Mouse (Mus musculus) liver, postnatal 0 days (tissue): Measurements from ENCODE around the gene Uvssa. TPM values are rescaled to one million over a fixed set of nuclear protein-coding genes. Genes with fewer than 3 reads are reported as not detected.

Experiments used
- ATAC-seq: fragments of 200-750 bp; cut with Nextera tagmentation; 2 replicates; pipeline ENCODE4 v1.8.0; 2017; ENCODE audit warnings: mild to moderate bottlenecking, moderate library complexity
- DNase-seq: peaks from one replicate; pipeline ENCODE4 v3.0.0-alpha.2; 2016
- H3K27ac ChIP-seq: fragments of 300-500 bp; sonication (generic); 2 replicates; pipeline ENCODE4 v1.5.1; 2014; ENCODE audit warnings: antibody characterized with exemption, moderate library complexity, mild to moderate bottlenecking, low read depth
- H3K27me3 ChIP-seq: fragments of 300-500 bp; sonication (generic); 2 replicates; pipeline ENCODE4 v1.6.1; 2014; ENCODE audit warnings: low read length, control low read depth, mixed read lengths; ENCODE audit not compliant: insufficient read depth
- H3K36me3 ChIP-seq: fragments of 300-500 bp; sonication (generic); replicated peaks from 2 replicates; pipeline ENCODE4 v1.6.1; 2014; ENCODE audit warnings: mild to moderate bottlenecking, control low read depth, low read length, moderate library complexity, mixed read lengths; ENCODE audit not compliant: insufficient read depth
- H3K4me1 ChIP-seq: fragments of 300-500 bp; sonication (generic); 2 replicates; pipeline ENCODE4 v1.6.1; 2014; ENCODE audit warnings: antibody characterized with exemption, mild to moderate bottlenecking, control low read depth; ENCODE audit not compliant: insufficient read depth
- H3K4me2 ChIP-seq: fragments of 300-500 bp; sonication (generic); 2 replicates; pipeline ENCODE4 v1.6.1; 2014; ENCODE audit warnings: low read depth, mild to moderate bottlenecking, low read length, moderate library complexity, mixed read lengths
- H3K4me3 ChIP-seq: fragments of 300-500 bp; sonication (generic); 2 replicates; pipeline ENCODE4 v1.5.1; 2014; ENCODE audit warnings: low read depth, low read length
- H3K9ac ChIP-seq: fragments of 300-500 bp; sonication (generic); replicated peaks from 2 replicates; pipeline ENCODE4 v1.6.1; 2014; ENCODE audit warnings: mild to moderate bottlenecking, moderate library complexity
- H3K9me3 ChIP-seq: fragments of 300-500 bp; sonication (generic); 2 replicates; pipeline ENCODE4 v1.6.1; 2016; ENCODE audit warnings: mild to moderate bottlenecking, control low read depth, low read length, mixed read lengths
- CTCF ChIP-seq: sonication (generic); IDR thresholded peaks from 2 replicates; pipeline ENCODE4 v1.5.1; 2016; ENCODE audit warnings: antibody characterized with exemption, low read depth
- EP300 ChIP-seq: IDR thresholded peaks from 2 replicates; pipeline ENCODE4 v1.6.1; 2016; ENCODE audit warnings: antibody characterized with exemption, low read depth, mild to moderate bottlenecking
- WGBS: fragments of 180-500 bp; shearing (Covaris S2); extraction: QIAGEN DNeasy Blood & Tissue Kit; methylation state at CpG from one replicate; pipeline ENCODE4 v1.1.7; 2014; ENCODE audit not compliant: insufficient replicate concordance; 5-methylcytosine and 5-hydroxymethylcytosine counted together
- polyA plus RNA-seq: library from polyadenylated mRNA; unstranded; fragments of >200 nt; fragmentation: Nextera tagmentation; extraction: Ambion mirVana; gene quantifications from 2 replicates; pipeline ENCODE4 v1.2.1, GENCODE M21; 2015

Gene Uvssa
- polyA plus RNA-seq = 2.5 and 3.1 TPM in 2 replicates

GRCm38 (mm10) chr5:33378302-33378854, at the start of gene Uvssa:
Uvssa (plus strand) TSS chr5:33378549.
- peak; percentile 64 for TF ChIP-seq CTCF
- TF ChIP-seq EP300 = 0 out of 2 replicates have a peak, but pooled peaks have one; percentile 40
- under 1% methylated on average over 46 of the region's 46 CpGs for WGBS
- peak; percentile 98 for ATAC-seq
- no peaks in the 10 kb centered on the region for H3K9me3 ChIP-seq
- peak within 1 kb of the TSS; percentile 96 for H3K27ac ChIP-seq
- peaks cover 13% of the 10 kb centered on the region for H3K36me3 ChIP-seq
- H3K4me2 ChIP-seq = peak within 1 kb of the TSS; percentile 88
- peak within 1 kb of the TSS; percentile 65 for H3K4me3 ChIP-seq
- DNase-seq = peak; percentile 100
- peak within 1 kb of the TSS; percentile 82 for H3K9ac ChIP-seq
- peaks cover 10% of the 10 kb centered on the region for H3K4me1 ChIP-seq
- H3K27me3 ChIP-seq = no peaks in the 10 kb centered on the region

DNA sequence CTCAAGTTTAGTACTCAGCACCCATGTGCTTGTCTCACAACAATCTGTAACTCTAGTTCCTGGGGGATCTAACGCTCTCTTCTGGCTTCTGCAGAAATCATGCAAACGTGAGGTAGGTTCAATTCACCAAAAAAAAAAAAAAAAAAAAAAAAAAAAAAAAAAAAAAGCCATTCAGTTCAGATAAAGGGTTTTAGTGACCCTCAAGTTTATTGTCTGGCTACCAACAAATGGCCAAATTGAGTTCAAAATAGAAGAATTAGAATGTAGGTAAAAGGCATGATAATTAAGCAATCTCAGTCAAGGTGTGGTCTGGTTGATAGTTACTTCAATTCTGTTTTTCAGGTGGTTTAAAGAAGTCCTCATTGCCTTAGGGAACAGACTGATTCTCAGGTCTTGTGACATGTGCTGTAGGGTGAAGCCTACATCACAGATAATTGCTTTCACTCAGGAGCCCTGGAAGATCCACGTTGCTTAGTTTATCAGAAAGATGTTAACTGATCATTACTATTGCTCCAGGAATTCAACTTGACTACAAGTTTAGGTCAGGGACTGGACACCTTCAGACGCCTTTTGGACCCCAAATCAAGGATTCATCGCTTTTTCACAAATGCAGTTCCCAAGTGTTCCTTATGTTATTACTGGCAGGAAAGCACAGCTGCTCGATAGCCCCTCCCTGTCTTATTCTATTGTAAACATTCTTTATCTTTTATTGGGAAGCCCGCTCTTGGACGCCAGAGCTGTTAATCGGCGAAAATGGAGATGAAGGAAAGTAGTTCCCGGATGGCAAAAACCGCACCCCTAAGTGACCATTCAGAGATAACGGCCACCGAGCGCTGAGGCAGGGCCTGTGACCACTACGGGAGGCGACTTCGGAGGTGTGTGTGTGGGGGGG, 43.7 kb upstream of the Uvssa start:
- Histone ChIP-seq H3K36me3 (no peaks in the 10 kb centered on the region), H3K4me3 (peak overlapping the region; percentile 100), H3K27me3 (no peaks in the 10 kb centered on the region), H3K9ac (peak overlapping the region; percentile 59), H3K27ac (peak overlapping the region; percentile 73), H3K4me1 (peaks cover 10% of the 10 kb centered on the region), H3K4me2 (peak overlapping the region; percentile 78), H3K9me3 (no peaks in the 10 kb centered on the region)
- DNase-seq = no peak
- TF ChIP-seq EP300 = no peak
- TF ChIP-seq CTCF = no peak
- ATAC-seq = no peak
- 22% methylated on average over 18 of the region's 18 CpGs for WGBS

- DNase-seq (peak; percentile 95), ATAC-seq (peak; percentile 100)
- Histone ChIP-seq H3K9me3 (no peaks in the 10 kb centered on the region), H3K4me2 (peak within 1 kb of the TSS; percentile 96), H3K36me3 (no peaks in the 10 kb centered on the region), H3K27me3 (no peaks in the 10 kb centered on the region), H3K27ac (peak within 1 kb of the TSS; percentile 91), H3K4me1 (peaks cover 11% of the 10 kb centered on the region), H3K4me3 (peak within 1 kb of the TSS; percentile 100), H3K9ac (peak within 1 kb of the TSS; percentile 98)
- WGBS = under 1% methylated on average over 67 of the region's 71 CpGs
- TF ChIP-seq EP300 = peak; percentile 32; the same call in 1 of the 2 replicates
- no peak for TF ChIP-seq CTCF
Observed at GRCm38 (mm10) chr5:33335273-33335976, 42.9 kb upstream of the Uvssa start, which contains the start of gene Maea. Maea (plus strand) TSS chr5:33335509.

DNA sequence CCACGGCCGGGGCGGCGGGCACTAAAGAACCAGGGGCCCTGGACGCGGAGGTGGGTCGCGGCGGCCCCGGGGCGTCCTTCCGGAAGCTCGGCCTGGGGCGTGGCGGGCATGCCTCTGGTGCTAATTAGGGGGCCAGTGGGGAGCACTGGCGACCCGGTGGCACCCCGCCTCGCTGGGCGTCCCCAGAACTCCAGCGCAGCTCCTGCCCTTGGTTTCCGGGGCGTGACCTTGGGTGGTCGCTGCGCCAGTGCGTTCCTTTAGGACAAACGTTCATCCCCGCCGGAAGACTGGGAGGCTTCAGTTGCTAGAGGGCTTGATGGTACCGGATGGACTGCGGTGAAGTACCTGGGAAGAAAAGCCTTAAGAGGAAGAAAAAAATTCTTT, 42.4 kb upstream of the Uvssa start:
- Histone ChIP-seq H3K9me3 (no peaks in the 10 kb centered on the region), H3K27me3 (no peaks in the 10 kb centered on the region), H3K36me3 (no peaks in the 10 kb centered on the region), H3K9ac (peak overlapping the region; percentile 98), H3K4me1 (peaks cover 14% of the 10 kb centered on the region), H3K27ac (peak overlapping the region; percentile 91), H3K4me3 (peak overlapping the region; percentile 100), H3K4me2 (peak overlapping the region; percentile 96)
- WGBS = 2% methylated on average over 28 of the region's 31 CpGs
- peak; percentile 64 for DNase-seq
- ATAC-seq = peak; percentile 38; the same call in 1 of the 2 replicates
- no peak for TF ChIP-seq CTCF
- no peak for TF ChIP-seq EP300

GRCm38 (mm10) chr5:33337206-33337605, 41.1 kb upstream of the Uvssa start:
- Histone ChIP-seq H3K27me3 (no peaks in the 10 kb centered on the region), H3K36me3 (no peaks in the 10 kb centered on the region), H3K4me1 (peaks cover 17% of the 10 kb centered on the region), H3K4me2 (peak overlapping the region; percentile 96), H3K27ac (peak overlapping the region; percentile 91), H3K9ac (no peak overlapping the region; the same call in 1 of the 2 replicates), H3K4me3 (no peak overlapping the region), H3K9me3 (no peaks in the 10 kb centered on the region)
- ATAC-seq (no peak), DNase-seq (no peak)
- 56% methylated on average over 8 of the region's 8 CpGs for WGBS
- no peak for TF ChIP-seq EP300
- no peak for TF ChIP-seq CTCF
